Mouse (Mus musculus): ENCODE measurements around the gene Pcnx.

Gene Pcnx

DNA sequence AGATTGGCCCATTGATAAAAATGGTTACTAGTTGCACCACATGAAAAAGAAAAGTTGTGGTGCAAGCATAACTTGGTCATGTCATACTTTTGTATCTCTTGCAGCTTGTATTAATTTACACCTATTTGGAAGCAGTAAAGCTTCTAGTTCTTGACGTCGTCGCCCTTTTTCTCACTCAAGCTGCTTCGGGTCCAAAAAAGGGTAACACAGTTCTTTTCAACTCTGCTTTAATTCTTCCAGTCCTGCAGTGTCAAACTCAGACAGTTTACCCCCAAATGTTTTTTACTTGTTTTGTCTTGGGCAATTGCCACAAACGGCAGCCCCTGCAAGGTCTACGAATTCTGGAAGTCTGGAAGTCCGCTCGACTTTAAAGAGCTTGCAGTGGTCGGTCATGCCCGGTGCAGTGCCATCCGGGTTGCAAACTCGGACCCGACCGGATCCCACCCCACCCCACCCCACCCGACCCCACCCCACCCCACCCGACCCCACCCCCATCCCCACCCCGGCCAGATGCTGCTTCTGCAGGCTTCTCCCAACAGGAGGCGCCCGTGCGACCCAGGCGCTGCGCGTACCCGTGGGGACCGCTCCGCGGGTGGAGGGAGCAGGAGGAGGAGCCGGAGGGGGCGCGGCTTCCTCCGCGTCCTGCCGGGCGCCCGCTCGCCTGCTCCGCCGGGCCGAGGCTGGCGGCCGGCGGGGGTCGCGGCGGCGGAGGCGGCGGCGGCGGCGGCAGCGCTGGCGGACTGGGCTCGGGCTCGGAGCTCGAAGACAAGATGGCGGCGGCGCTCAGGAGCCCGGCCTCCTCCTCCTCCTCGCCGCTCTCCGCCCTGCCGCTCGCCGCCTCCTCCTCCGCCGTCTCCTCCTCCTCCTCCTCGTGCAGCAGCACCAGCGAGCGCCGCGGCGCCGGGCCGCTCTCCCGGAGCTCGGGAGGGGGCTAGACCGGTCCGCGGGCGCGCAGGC lies at the start of gene Pcnx:
Gene Pcnx (plus strand): TSS at position 673 of the 957 bp plus-strand sequence.
- peak; percentile 88 for DNase-seq (ENCODE audit: extremely low spot score)

DNA sequence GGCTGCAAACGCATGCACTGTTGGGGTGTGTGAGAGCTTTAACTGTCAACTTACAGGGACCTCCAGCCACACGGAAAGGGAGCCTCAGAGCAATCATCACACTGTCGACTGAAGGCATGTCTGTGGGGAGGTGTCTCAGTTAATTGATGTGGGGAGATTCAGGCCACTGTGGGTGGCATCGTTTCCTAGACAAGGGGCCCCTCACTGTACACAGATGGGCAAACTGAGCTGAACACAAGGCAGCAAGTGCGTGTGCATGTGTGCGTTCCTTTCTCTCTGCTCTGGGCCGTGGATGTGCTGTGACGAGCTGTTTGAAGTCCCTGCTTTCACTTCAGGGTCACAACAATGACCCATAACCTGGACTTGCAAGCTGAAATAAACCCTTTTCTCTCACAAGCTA lies 49.4 kb upstream of the Pcnx start:
- no peak for DNase-seq (ENCODE audit: extremely low spot score)

DNA sequence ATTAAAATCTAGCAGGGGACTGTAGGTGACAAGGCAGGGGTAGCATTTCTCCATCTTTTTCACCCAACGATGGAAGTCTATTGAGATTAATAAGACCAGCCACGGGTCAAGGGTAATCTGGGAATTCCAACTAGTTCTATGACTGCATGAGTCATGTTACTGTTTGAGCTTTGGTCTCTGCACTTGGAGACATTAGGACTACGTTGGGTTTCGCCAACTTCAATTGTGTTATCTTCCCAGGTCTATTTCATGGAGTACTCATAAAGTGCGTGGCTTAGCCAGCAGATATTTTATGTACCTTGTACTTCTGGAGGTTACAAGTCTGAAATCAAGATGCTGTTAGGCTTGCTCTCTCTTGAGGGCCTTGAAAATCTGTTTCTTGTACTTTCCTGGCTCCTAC lies 45.1 kb upstream of the Pcnx start:
- no peak for DNase-seq (ENCODE audit: extremely low spot score)

DNA sequence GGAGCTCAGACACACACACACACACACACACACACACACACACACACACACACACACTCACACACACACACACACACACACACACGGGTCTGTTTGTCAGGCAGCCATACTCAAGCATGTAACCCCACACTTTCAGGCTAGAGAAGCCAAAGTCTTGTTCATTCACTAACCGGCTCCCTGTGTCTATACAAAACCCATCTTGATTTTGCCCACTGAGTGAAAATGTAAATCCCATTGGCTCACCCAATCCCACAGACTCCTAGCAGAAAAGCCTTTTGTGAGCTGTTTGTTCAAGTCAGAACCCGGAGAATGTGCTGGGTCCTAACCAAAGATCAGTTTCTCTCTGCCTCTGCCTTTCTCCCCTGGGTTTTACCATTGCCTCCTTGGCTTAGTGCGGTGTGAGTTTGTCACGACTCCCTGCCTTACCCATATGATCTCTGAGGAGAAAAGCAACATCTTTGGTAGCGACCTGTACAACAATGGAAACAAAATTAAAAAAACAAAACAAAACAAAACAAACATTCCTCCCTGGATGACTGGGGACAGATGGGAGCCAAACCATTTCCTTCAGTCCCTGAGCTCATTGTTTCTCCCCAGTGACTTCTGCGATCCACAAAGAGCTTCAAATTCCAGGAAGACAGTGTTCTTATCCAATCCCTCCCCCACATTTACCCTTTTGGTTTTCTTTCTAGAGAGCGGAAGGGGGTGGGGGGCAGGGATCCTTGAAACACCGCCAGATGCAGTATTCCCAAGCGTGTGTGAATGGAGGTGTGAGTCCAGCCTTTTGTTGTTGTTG lies 43.3 kb upstream of the Pcnx start:
- peak; percentile 59 for DNase-seq (ENCODE audit: extremely low spot score)

DNA sequence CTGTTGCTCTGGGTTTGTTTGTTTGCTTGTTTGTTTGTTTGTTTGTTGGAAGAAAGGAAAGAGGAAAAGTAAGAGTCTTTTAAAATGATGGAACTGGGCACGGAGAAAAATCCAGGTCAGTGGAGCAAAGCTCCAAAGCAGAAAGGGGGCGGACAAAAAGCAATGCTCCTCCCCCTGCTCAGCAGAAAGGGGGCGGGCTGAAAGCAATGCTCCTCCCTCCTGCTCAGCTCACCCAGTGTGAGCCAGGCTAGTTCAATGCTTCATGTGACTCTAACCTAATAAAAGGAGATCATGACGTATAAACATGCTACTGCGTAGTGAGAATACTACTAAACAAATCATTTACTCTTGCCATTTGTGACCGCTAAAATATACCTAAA lies 42.7 kb upstream of the Pcnx start:
- no peak for DNase-seq (ENCODE audit: extremely low spot score)

DNA sequence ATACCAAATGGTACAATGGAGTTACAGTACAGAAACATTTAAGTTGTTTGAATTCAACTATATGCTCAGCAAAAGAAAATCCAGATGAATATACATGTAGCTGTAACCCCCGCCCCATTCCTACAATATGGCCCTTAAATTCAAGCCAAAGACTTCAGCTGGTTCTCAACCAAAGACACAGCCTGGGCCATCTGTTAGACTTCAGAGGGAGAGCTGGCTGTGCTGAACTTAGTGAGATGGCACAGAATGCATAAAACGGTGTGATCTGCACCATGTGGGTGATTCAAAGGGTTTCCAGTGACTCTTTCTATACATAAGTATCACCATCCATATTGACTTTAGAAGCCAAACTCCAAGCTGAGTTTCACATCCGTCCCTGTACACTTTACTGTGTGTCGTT lies 39.1 kb upstream of the Pcnx start:
- no peak for DNase-seq (ENCODE audit: extremely low spot score)

DNA sequence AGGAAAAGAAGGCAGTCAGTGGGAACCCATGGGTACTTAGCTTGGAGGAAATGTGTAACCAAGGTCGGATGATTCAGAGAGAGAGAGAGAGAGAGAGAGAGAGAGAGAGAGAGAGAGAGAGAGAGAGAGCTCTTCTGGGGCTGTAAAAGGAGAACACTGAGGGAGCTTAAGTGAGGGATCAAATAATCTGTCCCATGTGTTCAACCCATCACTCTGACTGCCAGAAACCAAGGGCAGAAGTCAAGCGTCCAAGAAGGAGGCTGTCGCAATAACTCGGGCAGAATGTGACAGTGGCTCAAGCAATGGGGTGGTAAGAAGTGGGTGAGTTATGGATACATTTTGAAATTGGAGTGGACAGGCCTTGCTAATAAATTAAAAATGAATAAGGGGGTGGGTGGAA lies 37.6 kb upstream of the Pcnx start:
- no peak for DNase-seq (ENCODE audit: extremely low spot score)

DNA sequence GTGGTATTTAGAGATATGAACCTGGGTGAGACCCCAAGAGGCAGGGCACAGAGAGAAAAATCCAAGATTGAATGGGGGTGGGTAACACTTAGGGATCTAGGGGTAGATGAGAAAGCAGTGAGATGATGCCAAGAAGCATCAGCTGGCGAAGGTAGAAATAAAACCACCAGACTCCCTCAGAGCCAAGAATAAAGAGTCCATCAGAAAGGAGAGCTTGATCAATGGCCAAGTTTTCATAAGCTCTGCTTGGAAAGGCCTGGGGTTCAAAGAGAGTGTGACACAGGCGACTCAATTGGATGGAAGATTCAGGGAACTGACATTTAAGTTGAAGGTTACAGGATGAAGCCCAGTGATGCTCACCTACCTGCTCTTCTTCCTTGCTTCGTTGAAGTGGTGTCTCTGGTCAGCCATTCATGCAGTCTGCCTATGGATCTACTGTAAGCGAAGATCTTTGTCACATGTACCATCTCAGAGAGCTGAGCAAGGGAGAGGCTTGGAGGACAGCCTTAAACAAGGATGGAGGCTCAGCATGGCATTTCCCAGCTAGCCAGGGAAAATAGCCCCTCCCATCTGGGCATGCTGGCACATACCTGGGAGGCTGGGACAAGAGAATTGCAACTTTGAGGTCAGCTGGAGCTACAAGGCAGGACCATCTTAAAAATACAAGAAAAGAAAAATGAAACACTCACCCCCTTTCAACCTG lies 36.9 kb upstream of the Pcnx start:
- no peak for DNase-seq (ENCODE audit: extremely low spot score)

DNA sequence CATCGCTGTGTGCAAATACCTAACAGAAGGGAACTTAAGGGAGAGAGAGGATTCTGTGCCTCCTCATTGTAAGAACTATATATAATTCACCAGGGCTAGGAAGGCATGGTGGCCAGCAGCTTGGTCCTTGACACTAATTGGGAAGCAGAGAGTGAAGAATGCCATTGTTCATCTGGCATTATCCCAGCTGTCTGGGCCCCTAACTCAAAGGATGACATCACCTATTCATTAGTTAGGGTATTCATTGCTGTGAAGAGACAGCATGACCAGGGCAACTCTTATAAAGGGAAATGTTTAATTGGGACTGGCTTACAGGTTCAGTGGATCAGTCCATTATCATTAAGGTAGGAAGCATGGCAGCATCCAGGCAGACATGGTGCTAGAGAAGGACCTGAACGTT lies 31.5 kb upstream of the Pcnx start:
- DNase-seq (ENCODE audit: extremely low spot score): no peak

DNA sequence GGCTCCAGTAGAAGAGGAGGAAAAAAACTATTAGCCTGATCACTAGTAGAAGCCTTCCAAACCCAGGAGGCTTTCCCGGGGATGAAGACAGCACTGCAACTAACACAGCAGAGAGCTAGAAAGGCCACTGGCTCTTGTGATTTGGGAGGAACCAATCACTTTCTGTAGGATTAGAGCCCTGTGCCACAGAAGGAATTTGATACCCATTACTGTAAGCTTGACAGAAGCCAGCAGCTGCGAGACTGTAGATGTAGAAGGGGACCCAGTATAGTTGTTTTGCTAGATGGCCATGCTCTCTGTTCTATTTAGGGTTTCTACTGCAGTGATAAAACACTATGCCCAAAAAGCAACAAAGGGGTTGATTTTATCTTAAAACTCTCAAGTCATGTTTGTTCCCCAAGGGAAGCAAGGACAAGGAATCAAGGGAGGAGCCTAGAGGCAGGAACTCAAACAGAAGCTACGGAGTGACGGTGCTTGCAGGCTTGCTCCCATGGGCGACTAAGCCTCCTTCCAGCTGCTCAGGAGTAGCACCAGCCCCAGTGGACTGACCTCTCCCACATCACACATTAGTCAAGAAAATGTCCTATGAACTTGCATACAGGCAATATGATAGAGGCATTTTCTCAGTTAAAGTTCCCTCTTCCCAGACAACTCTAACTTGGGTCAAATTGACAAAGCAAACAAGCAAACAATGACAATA lies 27.6 kb upstream of the Pcnx start:
- no peak for DNase-seq (ENCODE audit: extremely low spot score)

DNA sequence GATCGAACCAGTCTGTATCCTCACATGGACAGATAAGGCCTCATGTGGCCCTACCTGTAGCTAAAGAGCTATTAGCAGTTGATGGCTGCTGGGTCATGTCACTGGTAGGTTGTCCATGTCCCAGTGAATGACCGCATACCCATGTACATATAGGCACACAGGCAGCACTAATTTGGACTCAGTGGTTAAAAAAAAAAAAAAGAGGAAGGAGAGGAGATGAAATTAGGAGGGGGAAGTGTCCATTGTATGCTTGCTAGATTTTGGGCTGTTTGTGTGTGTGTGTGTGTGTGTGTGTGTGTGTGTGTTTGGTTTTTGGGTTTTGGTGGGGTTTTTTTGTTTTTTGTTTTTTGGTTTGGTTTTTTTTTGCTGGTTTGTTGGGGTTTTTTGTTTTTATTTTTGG lies 26.7 kb upstream of the Pcnx start:
- no peak for DNase-seq (ENCODE audit: extremely low spot score)

DNA sequence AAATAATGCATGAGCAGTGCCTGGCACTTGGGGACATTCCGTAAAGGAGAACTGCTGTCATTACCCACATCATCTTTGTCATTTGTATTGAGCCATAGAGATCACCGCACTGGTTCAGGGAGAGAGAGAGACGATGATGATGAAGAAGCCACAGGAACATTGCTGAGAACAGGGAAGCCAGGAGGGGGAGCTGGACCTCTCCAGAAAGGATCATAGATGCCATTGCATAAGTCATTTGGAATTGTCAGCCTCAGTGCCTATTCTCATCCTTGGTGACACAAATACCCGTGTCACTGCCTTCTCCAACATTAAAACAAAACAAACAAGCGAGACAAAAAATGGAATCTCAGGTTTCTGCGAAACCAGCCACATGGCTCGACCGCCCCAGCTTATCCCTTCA lies 23.7 kb upstream of the Pcnx start:
- no peak for DNase-seq (ENCODE audit: extremely low spot score)

DNA sequence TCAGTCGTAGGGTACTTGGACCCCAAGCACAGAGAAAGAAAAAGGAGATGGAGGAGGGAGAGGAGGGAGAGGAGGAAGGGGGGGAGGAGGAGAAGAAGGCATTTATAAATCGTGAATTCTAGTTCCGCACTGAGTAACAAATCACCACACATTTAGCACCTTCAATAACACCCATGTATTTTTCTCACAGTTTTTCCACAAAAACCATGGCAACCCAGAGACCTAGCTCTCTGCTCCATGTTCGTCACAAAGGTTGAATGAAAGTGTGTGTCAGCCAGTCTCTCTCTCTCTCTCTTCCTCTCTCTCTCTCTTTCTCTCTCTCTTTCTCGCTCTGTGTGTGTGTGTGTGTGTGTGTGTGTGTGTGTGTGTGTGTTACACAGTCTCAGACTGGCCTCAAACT lies 22.4 kb upstream of the Pcnx start:
- no peak for DNase-seq (ENCODE audit: extremely low spot score)

DNA sequence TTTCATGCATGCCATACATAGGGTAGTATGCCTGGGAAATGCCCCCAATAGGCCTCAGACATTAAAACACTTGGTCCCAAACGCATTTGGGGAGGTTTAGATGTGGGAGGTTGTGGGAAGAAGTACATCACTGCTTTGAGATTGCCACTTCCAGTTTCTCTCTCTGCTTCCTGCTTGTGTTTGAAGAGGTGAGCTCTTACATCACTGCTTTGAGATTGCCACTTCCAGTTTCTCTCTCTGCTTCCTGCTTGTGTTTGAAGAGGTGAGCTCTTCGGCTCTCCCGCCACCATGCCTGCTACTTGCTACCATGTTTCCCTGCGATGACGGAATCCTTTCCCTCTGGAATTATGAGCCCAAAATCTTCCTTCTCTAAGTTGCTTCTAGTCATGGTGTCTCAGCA lies 20.2 kb upstream of the Pcnx start:
- DNase-seq (ENCODE audit: extremely low spot score): no peak

DNA sequence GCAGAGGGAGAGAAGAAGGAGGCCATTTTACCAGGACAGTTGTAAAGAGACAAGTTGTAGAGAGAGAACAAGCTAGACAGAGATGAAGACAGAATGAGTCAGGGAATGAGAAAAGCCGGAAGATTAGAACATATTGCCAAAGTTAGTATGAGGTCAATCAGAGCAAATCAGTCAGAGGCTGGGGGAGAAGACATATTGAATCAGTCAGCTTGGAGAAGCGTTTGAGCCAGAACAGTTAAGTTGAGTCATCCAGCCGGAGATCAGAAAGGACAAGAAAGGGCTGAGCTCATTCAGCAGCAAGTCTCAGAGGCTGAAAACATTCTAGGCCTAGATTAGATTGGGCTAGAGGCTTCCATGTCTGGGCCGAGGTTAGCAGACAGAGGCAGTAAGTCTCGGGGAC lies 18.8 kb upstream of the Pcnx start:
- no peak for DNase-seq (ENCODE audit: extremely low spot score)

DNA sequence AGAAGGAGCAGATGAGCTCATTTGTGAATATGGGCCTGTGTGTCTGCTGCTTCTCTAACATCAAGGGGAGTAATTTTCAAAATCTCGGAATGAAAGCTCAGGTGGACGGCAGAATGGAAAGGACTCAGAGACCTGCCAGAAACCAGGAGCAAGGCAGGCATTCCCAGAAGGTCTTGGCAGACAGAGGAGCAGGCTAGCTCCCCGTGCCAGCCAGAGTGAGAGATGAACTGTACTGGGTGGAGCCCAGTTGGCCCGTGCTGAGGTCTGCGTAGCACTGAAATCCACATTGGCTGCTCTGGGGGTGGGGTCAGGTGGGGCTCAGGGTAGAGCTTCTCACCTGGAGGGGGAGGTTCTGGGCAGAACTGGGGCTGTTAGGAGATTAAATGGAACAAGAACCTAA lies 16.3 kb upstream of the Pcnx start:
- no peak for DNase-seq (ENCODE audit: extremely low spot score)

DNA sequence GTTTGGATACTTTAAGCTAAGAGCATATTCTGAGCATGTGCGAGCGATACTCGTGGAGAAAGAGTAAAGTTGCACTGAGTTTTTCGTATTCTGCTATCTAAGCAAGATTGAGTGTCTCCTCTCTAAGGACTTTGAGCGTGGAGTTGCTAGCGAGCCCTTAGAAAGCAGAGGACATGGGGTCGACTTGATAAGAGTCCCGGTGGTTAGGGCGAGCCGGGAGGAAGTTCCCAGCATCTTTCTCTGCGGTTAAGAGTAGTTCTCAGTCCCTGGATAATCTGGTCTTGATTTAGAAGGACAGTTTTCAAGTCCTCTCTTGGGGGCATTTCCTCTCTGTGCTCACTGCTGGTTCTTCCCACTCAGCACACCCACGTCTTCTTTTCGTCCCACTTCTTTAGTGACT lies 15.3 kb upstream of the Pcnx start:
- no peak for DNase-seq (ENCODE audit: extremely low spot score)

DNA sequence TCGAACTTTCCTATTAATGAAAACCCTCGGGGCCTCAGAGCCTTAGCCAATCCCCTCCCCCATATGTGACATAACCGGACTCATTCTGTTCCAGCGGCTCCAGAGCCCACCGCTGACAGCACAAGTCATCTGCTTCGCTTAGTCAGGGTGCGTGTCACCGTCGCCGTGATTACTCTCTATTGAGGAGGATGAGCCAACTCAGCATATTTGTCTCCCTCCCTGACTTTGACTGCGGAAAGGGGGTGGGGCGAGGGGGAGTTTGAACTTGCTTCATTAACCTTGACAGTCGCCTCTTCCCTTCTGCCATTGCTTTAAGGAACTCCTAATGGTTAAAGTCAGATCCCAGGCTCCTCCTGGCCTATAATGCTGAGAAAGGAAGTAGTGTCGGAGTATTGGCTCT lies 14.8 kb upstream of the Pcnx start:
- peak; percentile 24 for DNase-seq (ENCODE audit: extremely low spot score)

DNA sequence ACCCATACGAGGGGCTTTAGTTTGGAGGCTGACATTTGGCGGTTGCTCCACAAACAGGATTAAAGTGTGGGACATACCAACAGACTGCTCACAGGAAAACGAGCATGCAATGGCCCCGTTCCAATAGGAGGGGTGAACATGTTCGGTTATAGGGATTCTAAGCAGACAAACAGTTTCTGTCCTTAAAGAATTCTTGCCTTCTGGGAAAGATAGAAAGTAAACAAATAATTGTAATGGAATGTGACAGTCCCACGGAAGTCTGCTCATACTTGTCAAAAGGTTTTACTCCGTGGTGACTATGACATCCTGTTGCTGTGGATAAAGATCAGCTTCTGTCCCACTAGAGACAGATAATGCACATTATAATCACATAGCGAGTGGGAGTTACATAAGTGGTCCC lies 10.2 kb upstream of the Pcnx start:
- no peak for DNase-seq (ENCODE audit: extremely low spot score)

DNA sequence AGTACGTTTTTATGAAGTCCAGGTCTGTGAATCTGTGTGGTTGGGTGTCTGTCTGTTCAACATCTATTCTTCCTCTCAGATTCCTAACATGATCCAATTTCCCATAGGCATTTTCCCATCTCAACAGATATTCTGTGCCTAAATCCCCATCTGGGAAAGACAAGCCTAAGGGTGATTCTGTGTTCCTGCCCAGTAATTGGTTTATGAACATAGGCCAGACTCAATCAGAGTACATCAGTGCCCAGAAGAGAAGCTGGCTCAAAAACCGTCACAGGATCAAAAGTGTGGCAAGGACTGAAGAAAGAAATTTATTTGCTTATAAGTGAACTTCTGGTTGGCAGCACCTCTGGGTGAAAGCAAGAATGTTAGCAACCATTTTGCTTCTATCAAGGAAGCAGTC lies 7.3 kb upstream of the Pcnx start:
- DNase-seq (ENCODE audit: extremely low spot score): no peak

DNA sequence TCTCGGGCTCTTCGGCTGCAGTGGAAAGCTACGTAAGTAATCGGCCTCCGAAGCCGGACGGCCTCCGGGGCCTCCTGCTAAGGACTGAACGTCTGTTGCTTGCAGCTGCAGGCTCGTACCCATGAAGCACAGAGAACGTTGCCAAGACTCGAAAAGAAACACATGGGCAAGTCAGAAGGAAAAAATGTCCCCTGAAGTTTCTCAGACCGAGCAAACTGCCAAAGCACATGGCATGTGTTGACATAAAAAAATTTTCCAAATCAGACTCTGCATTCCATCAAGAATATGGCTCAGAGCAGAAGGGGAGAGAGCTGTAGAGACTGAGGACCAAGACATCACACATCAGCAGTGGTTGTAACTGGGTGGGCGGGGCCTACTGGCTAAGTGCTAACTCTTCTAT lies 6.8 kb upstream of the Pcnx start:
- DNase-seq (ENCODE audit: extremely low spot score): no peak

DNA sequence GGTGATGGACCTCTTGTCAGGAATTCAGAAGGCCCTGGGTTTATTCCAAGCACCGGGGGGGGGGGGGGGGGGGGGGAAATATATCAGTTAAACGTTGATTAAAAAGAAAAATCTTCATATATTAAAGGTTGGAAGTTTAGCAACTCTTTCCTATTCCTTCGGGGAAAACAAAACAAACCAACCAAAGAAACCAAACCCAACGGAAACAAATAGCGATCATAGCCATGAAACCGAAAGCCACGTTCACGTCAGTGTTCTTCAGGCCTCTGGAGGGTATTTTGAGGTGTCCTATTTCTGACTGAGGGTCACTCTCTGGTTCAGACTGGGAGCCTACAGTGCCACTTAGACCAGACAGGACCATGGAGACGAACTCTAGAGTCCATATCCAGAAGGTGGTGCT lies 6.3 kb upstream of the Pcnx start:
- DNase-seq (ENCODE audit: extremely low spot score): no peak
